Mouse (Mus musculus) kidney, postnatal 4 days (tissue): ENCODE results near the gene Rin2.

Source experiments
- DNase-seq, 2 experiments: peaks; one replicate each; pipeline ENCODE4 v3.0.0; 2021; ENCODE audit warnings: mixed read lengths in 2 of 2

Rin2 gene

GRCm38 (mm10) chr2:145675142-145675755 is at the start of gene Rin2:
TSS of gene Rin2 (plus strand) at chr2:145675215.
- DNase-seq = peak; percentile 89 to 93

- no peak for DNase-seq
Measured at GRCm38 (mm10) chr2:145631123-145631798, 43.8 kb upstream of the Rin2 start.

GRCm38 (mm10) chr2:145631799-145632174 is 43.2 kb upstream of the Rin2 start:
- no peak for DNase-seq

- peak; percentile 45 to 57 for DNase-seq
Measured at GRCm38 (mm10) chr2:145633811-145634210, 41.2 kb upstream of the Rin2 start.

- no peak for DNase-seq
Measured at GRCm38 (mm10) chr2:145640255-145640984, 34.6 kb upstream of the Rin2 start.

- DNase-seq = peak; percentile 44 to 57
Measured at GRCm38 (mm10) chr2:145655373-145655960, 19.5 kb upstream of the Rin2 start.

- DNase-seq = no peak
Measured at GRCm38 (mm10) chr2:145656121-145656520, 18.9 kb upstream of the Rin2 start.

GRCm38 (mm10) chr2:145656716-145657115 is 18.3 kb upstream of the Rin2 start:
- DNase-seq = no peak

GRCm38 (mm10) chr2:145661242-145661641 is 13.8 kb upstream of the Rin2 start:
- no peak for DNase-seq

- peak in 1 of 2 experiments; percentile 63 for DNase-seq
Measured at GRCm38 (mm10) chr2:145663899-145664298, 11.1 kb upstream of the Rin2 start.

GRCm38 (mm10) chr2:145664311-145664710 is 10.7 kb upstream of the Rin2 start:
- DNase-seq = peak in 1 of 2 experiments; percentile 54

GRCm38 (mm10) chr2:145668135-145668534 is 6.9 kb upstream of the Rin2 start:
- DNase-seq = no peak

GRCm38 (mm10) chr2:145670131-145670530 is 4.9 kb upstream of the Rin2 start:
- DNase-seq = no peak

- DNase-seq = no peak
Measured at GRCm38 (mm10) chr2:145674496-145675141, 396 bp upstream of the Rin2 start.

- peak; percentile 76 to 84 for DNase-seq
Measured at GRCm38 (mm10) chr2:145675756-145676543, 935 bp downstream of the Rin2 start.

- DNase-seq = no peak
Measured at GRCm38 (mm10) chr2:145676544-145676925, 1.5 kb downstream of the Rin2 start.

- no peak for DNase-seq
Measured at GRCm38 (mm10) chr2:145676936-145677335, 1.9 kb downstream of the Rin2 start.

GRCm38 (mm10) chr2:145680141-145680540 is 5.1 kb downstream of the Rin2 start:
- no peak for DNase-seq

GRCm38 (mm10) chr2:145680762-145681161 is 5.7 kb downstream of the Rin2 start:
- peak in 1 of 2 experiments; percentile 30 for DNase-seq

- DNase-seq = no peak
Measured at GRCm38 (mm10) chr2:145681626-145682025, 6.6 kb downstream of the Rin2 start.

- peak in 1 of 2 experiments; percentile 44 for DNase-seq
Measured at GRCm38 (mm10) chr2:145682924-145683323, 7.9 kb downstream of the Rin2 start.

GRCm38 (mm10) chr2:145683536-145683935 is 8.5 kb downstream of the Rin2 start:
- peak; percentile 73 to 84 for DNase-seq
